Mouse (Mus musculus) heart, postnatal 0 days (tissue): ENCODE measurements around the gene Fbxl20. TPM values are rescaled to one million over a fixed set of nuclear protein-coding genes. Genes with fewer than 3 reads are reported as not detected.

Experiments
- ATAC-seq: fragments of 200-750 bp; cut with Nextera tagmentation; 2 replicates; pipeline ENCODE4 v1.8.0; 2017; ENCODE audit warnings: low read depth, moderate number of reproducible peaks, moderate library complexity; ENCODE audit not compliant: insufficient read depth
- DNase-seq: peaks from one replicate; pipeline ENCODE4 v3.0.0-alpha.2; 2016; ENCODE audit warnings: low spot score
- H3K27ac ChIP-seq: fragments of 300-500 bp; sonication (generic); 2 replicates; pipeline ENCODE4 v1.5.1; 2014; ENCODE audit warnings: low read depth, mild to moderate bottlenecking
- H3K27me3 ChIP-seq: fragments of 300-500 bp; sonication (generic); 2 replicates; pipeline ENCODE4 v1.6.1; 2014; ENCODE audit warnings: low read length, mixed read lengths; ENCODE audit not compliant: control insufficient read depth, insufficient read depth
- H3K36me3 ChIP-seq: fragments of 300-500 bp; sonication (generic); replicated peaks from 2 replicates; pipeline ENCODE4 v1.6.1; 2014; ENCODE audit warnings: low read length, mixed read lengths; ENCODE audit not compliant: control insufficient read depth, insufficient read depth
- H3K4me1 ChIP-seq: fragments of 300-500 bp; sonication (generic); 2 replicates; pipeline ENCODE4 v1.6.1; 2014; ENCODE audit warnings: antibody characterized with exemption; ENCODE audit not compliant: control insufficient read depth, insufficient read depth
- H3K4me2 ChIP-seq: fragments of 300-500 bp; sonication (generic); 2 replicates; pipeline ENCODE4 v1.6.1; 2014; ENCODE audit warnings: low read depth, mild to moderate bottlenecking, low read length, moderate library complexity
- H3K4me3 ChIP-seq: fragments of 300-500 bp; sonication (generic); 2 replicates; pipeline ENCODE4 v1.5.1; 2014; ENCODE audit warnings: low read depth, low read length
- H3K9ac ChIP-seq: fragments of 300-500 bp; sonication (generic); replicated peaks from 2 replicates; pipeline ENCODE4 v1.6.1; 2014; ENCODE audit warnings: low read depth, low read length, mixed read lengths
- H3K9me3 ChIP-seq: fragments of 300-500 bp; sonication (generic); replicated peaks from 2 replicates; pipeline ENCODE4 v1.6.1; 2016; ENCODE audit warnings: low read length; ENCODE audit not compliant: control insufficient read depth
- CTCF ChIP-seq: IDR thresholded peaks from 2 replicates; pipeline ENCODE4 v1.5.1; 2016; ENCODE audit warnings: antibody characterized with exemption, control low read depth, low read depth
- EP300 ChIP-seq: IDR thresholded peaks from 2 replicates; pipeline ENCODE4 v1.6.1; 2016; ENCODE audit warnings: antibody characterized with exemption, low read depth
- WGBS: fragments of 180-500 bp; shearing (Covaris S2); extraction: QIAGEN DNeasy Blood & Tissue Kit; methylation state at CpG from one replicate; pipeline ENCODE4 v1.1.7; 2014; 5-methylcytosine and 5-hydroxymethylcytosine counted together
- polyA plus RNA-seq: library from polyadenylated mRNA; unstranded; fragments of >200 nt; fragmentation: Nextera tagmentation; extraction: Ambion mirVana; gene quantifications from 2 replicates; pipeline ENCODE4 v1.2.1, GENCODE M21; 2015
- total RNA-seq: library from RNA; depleted of rRNA; stranded (reverse); fragments of >200 nt; gene quantifications from 2 replicates; pipeline ENCODE4 v1.2.3, GENCODE M21; 2014; ENCODE audit warnings: low replicate concordance

Fbxl20 gene
- total and polyA plus RNA-seq, 2 experiments from 2014 or later = 8.8 to 12.5 TPM

GRCm38 (mm10) chr11:98051611-98052128 is 98.5 kb downstream of the Fbxl20 start:
- WGBS = 14% methylated on average over 12 of the region's 12 CpGs
- H3K4me2 ChIP-seq = peak overlapping the region; percentile 88
- peak overlapping the region; percentile 48 for H3K4me3 ChIP-seq
- ATAC-seq (no peak), DNase-seq (no peak)
- TF ChIP-seq CTCF (no peak), EP300 (no peak)
- no peak overlapping the region for H3K9ac ChIP-seq
- peaks cover 33% of the 10 kb centered on the region for H3K27me3 ChIP-seq
- no peaks in the 10 kb centered on the region for H3K36me3 ChIP-seq
- peaks cover 17% of the 10 kb centered on the region for H3K4me1 ChIP-seq
- no peaks in the 10 kb centered on the region for H3K9me3 ChIP-seq
- no peak overlapping the region for H3K27ac ChIP-seq

- Histone ChIP-seq H3K27me3 (peaks cover 32% of the 10 kb centered on the region), H3K9ac (no peak overlapping the region), H3K36me3 (no peaks in the 10 kb centered on the region), H3K4me3 (no peak overlapping the region), H3K9me3 (no peaks in the 10 kb centered on the region), H3K4me1 (peaks cover 17% of the 10 kb centered on the region), H3K27ac (no peak overlapping the region), H3K4me2 (no peak overlapping the region)
- no peak for ATAC-seq
- no peak for DNase-seq
- WGBS = 23% methylated on average over 2 of the region's 2 CpGs
- TF ChIP-seq EP300 (no peak), CTCF (no peak)
These were observed 99.3 kb downstream of the Fbxl20 start for GRCm38 (mm10) chr11:98050940-98051339.

DNA sequence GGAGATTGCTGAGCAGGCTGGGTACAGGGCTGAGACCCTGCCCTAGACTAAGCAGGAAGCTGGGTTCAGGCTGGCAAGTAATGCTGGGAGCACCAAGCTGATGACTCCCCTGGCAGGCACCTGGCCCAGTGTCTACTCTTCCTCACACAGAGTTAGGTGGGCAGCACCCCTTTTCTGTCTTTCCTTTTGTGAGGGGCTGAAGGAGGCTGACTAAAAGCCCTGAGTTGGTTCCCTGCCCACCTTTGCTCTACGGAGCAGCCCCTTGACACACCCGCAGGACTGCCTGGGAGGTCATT is 99.7 kb downstream of the Fbxl20 start:
- Histone ChIP-seq H3K27me3 (peaks cover 28% of the 10 kb centered on the region), H3K9ac (no peak overlapping the region), H3K36me3 (no peaks in the 10 kb centered on the region), H3K9me3 (no peaks in the 10 kb centered on the region), H3K4me3 (no peak overlapping the region), H3K4me2 (no peak overlapping the region), H3K27ac (no peak overlapping the region), H3K4me1 (peaks cover 17% of the 10 kb centered on the region)
- no peak for ATAC-seq
- TF ChIP-seq EP300 (no peak), CTCF (no peak)
- WGBS = 29% methylated on average over 2 of the region's 2 CpGs
- no peak for DNase-seq

- H3K4me1 ChIP-seq = peaks cover 17% of the 10 kb centered on the region
- no peaks in the 10 kb centered on the region for H3K9me3 ChIP-seq
- H3K36me3 ChIP-seq = no peaks in the 10 kb centered on the region
- peaks cover 26% of the 10 kb centered on the region for H3K27me3 ChIP-seq
- no peak for TF ChIP-seq EP300
- TF ChIP-seq CTCF = no peak
- H3K4me2 ChIP-seq = no peak overlapping the region
- no peak overlapping the region for H3K9ac ChIP-seq
- no peak for ATAC-seq
- WGBS = 70% methylated on average over 14 of the region's 14 CpGs
- no peak overlapping the region for H3K27ac ChIP-seq
- DNase-seq = no peak
- H3K4me3 ChIP-seq = no peak overlapping the region
These were observed 100.3 kb downstream of the Fbxl20 start for GRCm38 (mm10) chr11:98049672-98050519.

DNA sequence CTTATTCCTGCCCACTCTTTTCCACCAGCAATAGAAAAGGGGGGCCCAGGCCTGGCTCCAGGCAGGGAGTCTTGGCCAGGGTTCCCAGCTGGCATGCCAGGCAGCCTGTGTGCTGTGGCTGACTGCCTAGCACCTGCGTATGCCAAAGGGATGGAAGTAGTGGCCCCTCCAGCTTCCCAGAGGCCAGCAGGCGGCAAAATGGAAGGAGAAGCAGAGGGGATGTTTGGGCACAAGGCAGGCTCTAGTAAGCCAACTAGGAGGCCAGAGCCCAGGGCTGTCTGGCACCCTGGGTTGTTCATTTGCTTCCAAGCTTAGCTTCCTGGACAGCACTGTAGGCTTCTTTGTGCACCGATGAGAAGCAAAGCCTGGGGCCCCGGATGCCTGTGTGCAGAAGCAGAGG is 102.5 kb downstream of the Fbxl20 start:
- no peaks in the 10 kb centered on the region for H3K9me3 ChIP-seq
- DNase-seq = no peak

GRCm38 (mm10) chr11:98046466-98046865 is 103.7 kb downstream of the Fbxl20 start:
- H3K4me3 ChIP-seq = no peak overlapping the region
- H3K36me3 ChIP-seq = no peaks in the 10 kb centered on the region
- H3K9me3 ChIP-seq = no peaks in the 10 kb centered on the region
- whole genome bisulfite sequencing = 54% methylated on average over 1 of the region's 1 CpGs
- H3K9ac ChIP-seq = no peak overlapping the region
- no peak overlapping the region for H3K27ac ChIP-seq
- H3K27me3 ChIP-seq = peaks cover 5% of the 10 kb centered on the region
- no peak overlapping the region for H3K4me2 ChIP-seq
- peaks cover 4% of the 10 kb centered on the region; the same call in 1 of the 2 replicates for H3K4me1 ChIP-seq
- TF ChIP-seq CTCF = no peak; the same call in 1 of the 2 replicates
- no peak for TF ChIP-seq EP300
- ATAC-seq = no peak
- no peak for DNase-seq

More for the DNA sequence above, 102.5 kb downstream of the Fbxl20 start:
- Histone ChIP-seq H3K9ac (no peak overlapping the region), H3K27ac (no peak overlapping the region), H3K27me3 (peaks cover 18% of the 10 kb centered on the region), H3K4me3 (no peak overlapping the region), H3K4me2 (no peak overlapping the region), H3K4me1 (peaks cover 14% of the 10 kb centered on the region), H3K36me3 (no peaks in the 10 kb centered on the region)
- 83% methylated on average over 4 of the region's 4 CpGs for WGBS
- ATAC-seq = no peak
- TF ChIP-seq CTCF (no peak), EP300 (no peak)
